In genomic region chr14:61346827-61347698, GRCm38 (mm10) we compare ENCODE assay signal across 9 mouse cellular contexts. TPM values are rescaled to one million over a fixed set of nuclear protein-coding genes. Genes with fewer than 3 reads are reported as not detected.
DNase-seq lines count a peak whose midpoint lies in the region; ATAC-seq and TF ChIP-seq lines count a peak whose summit lies in the region.
"Had no signal": no experiment of that assay in that cellular context is flagged by ENCODE, and none has a peak within 500 bp of the region (broad histone marks: within the 10 kb centered on the region; RNA-seq: fewer than 3 reads in every experiment).

No protein-coding gene starts in this region.

- no peaks in the 10 kb centered on the region for H3K9me3 ChIP-seq in forebrain, embryonic 13.5 days (replicated peaks)
- no peaks in the 10 kb centered on the region for H3K9me3 ChIP-seq in forebrain, embryonic 11.5 days (ENCODE audit: control insufficient read depth, low read length)
- no peaks in the 10 kb centered on the region for H3K9me3 ChIP-seq in lung, embryonic 14.5 days (ENCODE audit: low read depth, low read length)
- H3K9me3 ChIP-seq in forebrain, postnatal 0 days (ENCODE audit: low read length), result no peaks in the 10 kb centered on the region
- H3K9me3 ChIP-seq: liver, embryonic 13.5 days had no signal

- peak; percentile 96 for ATAC-seq in forebrain, embryonic 13.5 days
- no peak; the same call in 1 of the 2 replicates for ATAC-seq in forebrain, embryonic 11.5 days (replicated peaks; ENCODE audit: low FRiP score)
- ATAC-seq in lung, embryonic 14.5 days (ENCODE audit: insufficient read depth), result no peak
- peak; percentile 96 for ATAC-seq in forebrain, postnatal 0 days

- TF ChIP-seq CTCF in lung, embryonic 14.5 days (IDR thresholded peaks at IDR 0.05; ENCODE audit: low read depth), result peak; percentile 19; the same call in 1 of the 2 replicates
- peak; percentile 82 for TF ChIP-seq CTCF in forebrain, postnatal 0 days (IDR thresholded peaks at IDR 0.05; ENCODE audit: low read depth)

- no peaks in the 10 kb centered on the region for H3K27me3 ChIP-seq in forebrain, embryonic 13.5 days
- no peaks in the 10 kb centered on the region for H3K27me3 ChIP-seq in forebrain, embryonic 11.5 days (ENCODE audit: control insufficient read depth, insufficient read depth, low read length)
- no peaks in the 10 kb centered on the region for H3K27me3 ChIP-seq in lung, embryonic 14.5 days (ENCODE audit: insufficient read depth, low read length)
- no peaks in the 10 kb centered on the region for H3K27me3 ChIP-seq in forebrain, postnatal 0 days (ENCODE audit: insufficient read depth, low read length)
- H3K27me3 ChIP-seq: liver, embryonic 13.5 days had no signal

- H3K4me1 ChIP-seq in forebrain, embryonic 13.5 days, result peaks cover 10% of the 10 kb centered on the region; the same call in 1 of the 2 replicates
- H3K4me1 ChIP-seq in forebrain, embryonic 11.5 days (replicated peaks; ENCODE audit: control insufficient read depth, insufficient read depth, low read length), result no peaks in the 10 kb centered on the region
- no peaks in the 10 kb centered on the region for H3K4me1 ChIP-seq in lung, embryonic 14.5 days (ENCODE audit: insufficient read depth)
- H3K4me1 ChIP-seq in forebrain, postnatal 0 days (ENCODE audit: insufficient read depth), result no peaks in the 10 kb centered on the region

- WGBS in forebrain, embryonic 13.5 days, result 31% methylated on average over 10 of the region's 10 CpGs
- 63% methylated on average over 10 of the region's 10 CpGs for WGBS in forebrain, embryonic 11.5 days
- 81% methylated on average over 10 of the region's 10 CpGs for WGBS in lung, embryonic 14.5 days
- WGBS in forebrain, postnatal 0 days, result 26% methylated on average over 10 of the region's 10 CpGs

- no peak overlapping the region for H3K9ac ChIP-seq in forebrain, embryonic 13.5 days
- H3K9ac ChIP-seq in forebrain, embryonic 11.5 days (ENCODE audit: low read length), result no peak overlapping the region
- H3K9ac ChIP-seq in lung, embryonic 14.5 days, result no peak overlapping the region
- no peak overlapping the region; the same call in 1 of the 2 replicates for H3K9ac ChIP-seq in forebrain, postnatal 0 days
- H3K9ac ChIP-seq: liver, embryonic 13.5 days had no signal

- H3K27ac ChIP-seq in forebrain, embryonic 13.5 days, result peak overlapping the region; percentile 63
- H3K27ac ChIP-seq in forebrain, embryonic 11.5 days (ENCODE audit: low read depth, low read length), result no peak overlapping the region
- H3K27ac ChIP-seq in lung, embryonic 14.5 days (ENCODE audit: low read depth), result no peak overlapping the region
- peak overlapping the region; percentile 24 for H3K27ac ChIP-seq in forebrain, postnatal 0 days (ENCODE audit: low read depth, low read length)
- H3K27ac ChIP-seq: liver, embryonic 13.5 days had no signal

- no peaks in the 10 kb centered on the region for H3K36me3 ChIP-seq in forebrain, embryonic 13.5 days (ENCODE audit: poor library complexity, severe bottlenecking)
- H3K36me3 ChIP-seq in forebrain, embryonic 11.5 days (ENCODE audit: control insufficient read depth, insufficient read depth, low read length), result no peaks in the 10 kb centered on the region
- H3K36me3 ChIP-seq in lung, embryonic 14.5 days (ENCODE audit: insufficient read depth), result no peaks in the 10 kb centered on the region
- no peaks in the 10 kb centered on the region for H3K36me3 ChIP-seq in forebrain, postnatal 0 days (ENCODE audit: insufficient read depth)
- H3K36me3 ChIP-seq: liver, embryonic 13.5 days had no signal

- peak overlapping the region; percentile 11; the same call in 1 of the 2 replicates for H3K4me2 ChIP-seq in forebrain, embryonic 13.5 days
- no peak overlapping the region for H3K4me2 ChIP-seq in forebrain, embryonic 11.5 days (ENCODE audit: low read depth, low read length, severe bottlenecking)
- no peak overlapping the region for H3K4me2 ChIP-seq in lung, embryonic 14.5 days
- H3K4me2 ChIP-seq in forebrain, postnatal 0 days (ENCODE audit: low read depth), result 0 out of 2 replicates have a peak overlapping the region, but pooled peaks have one; percentile 11
- H3K4me2 ChIP-seq: liver, embryonic 13.5 days had no signal

- DNase-seq in forebrain, embryonic 11.5 days (ENCODE audit: low spot score), result no peak
- DNase-seq in lung, embryonic 14.5 days, result peak; percentile 26
- no peak for DNase-seq in lung, postnatal 25 days (ENCODE audit: low spot score)
- DNase-seq in forebrain, postnatal 0 days, result peak; percentile 81
- peak; percentile 46 for DNase-seq in right cerebral cortex, postnatal 14 days
- DNase-seq in adrenal gland, adult (ENCODE audit: inconsistent age in 2 of 2, low spot score in 1 of 2), result no peak
- DNase-seq in adrenal gland, postnatal 10 days, result no peak
- DNase-seq: liver, embryonic 13.5 days had no signal

- no peak overlapping the region for H3K4me3 ChIP-seq in forebrain, embryonic 13.5 days
- H3K4me3 ChIP-seq in forebrain, embryonic 11.5 days (ENCODE audit: low read depth, low read length), result no peak overlapping the region
- no peak overlapping the region for H3K4me3 ChIP-seq in lung, embryonic 14.5 days (ENCODE audit: low read depth, low read length)
- no peak overlapping the region for H3K4me3 ChIP-seq in forebrain, postnatal 0 days (ENCODE audit: low read depth, low read length)
- H3K4me3 ChIP-seq: liver, embryonic 13.5 days had no signal

RNA-seq across cellular contexts. Expression of gene Ebpl, which starts 13.2 kb away (rescaled TPM):
- 10.6 and 11.3 TPM in 2 replicates for polyA plus RNA-seq in forebrain, embryonic 13.5 days (2015; fragmentation: Nextera tagmentation; extraction: Ambion mirVana)
- 9.2 and 9.4 TPM in 2 replicates for polyA plus RNA-seq in forebrain, embryonic 11.5 days (2014; fragmentation: Nextera tagmentation; extraction: Ambion mirVana)
- polyA plus RNA-seq in lung, embryonic 14.5 days (2014; fragmentation: Nextera tagmentation; extraction: Ambion mirVana), result 8.8 and 9.4 TPM in 2 replicates
- total RNA-seq in forebrain, postnatal 0 days (2014; rRNA removed), result 2.7 and 3.4 TPM in 2 replicates
- 9.3 and 9.7 TPM in 2 replicates for polyA plus RNA-seq in forebrain, postnatal 0 days (2015; fragmentation: Nextera tagmentation; extraction: Ambion mirVana)
- total RNA-seq in adrenal gland, postnatal 10 days (2021), result 1 to 10 TPM; 6.6 to 7.1 TPM

RNA-seq across cellular contexts. Expression of gene Arl11, which starts 37.5 kb away (rescaled TPM):
- 0.31 and 0.59 TPM in 2 replicates for polyA plus RNA-seq in forebrain, embryonic 13.5 days (2015; fragmentation: Nextera tagmentation; extraction: Ambion mirVana)
- 0.29 TPM in 2 replicates for polyA plus RNA-seq in forebrain, embryonic 11.5 days (2014; fragmentation: Nextera tagmentation; extraction: Ambion mirVana)
- polyA plus RNA-seq in lung, embryonic 14.5 days (2014; fragmentation: Nextera tagmentation; extraction: Ambion mirVana), result 0.43 and 0.78 TPM in 2 replicates
- total RNA-seq in forebrain, postnatal 0 days (2014; rRNA removed), result 0.23 and 0.57 TPM in 2 replicates
- 0.54 and 0.62 TPM in 2 replicates for polyA plus RNA-seq in forebrain, postnatal 0 days (2015; fragmentation: Nextera tagmentation; extraction: Ambion mirVana)
- total RNA-seq in adrenal gland, postnatal 10 days (2021), result 1 to 10 TPM in 1 of 2 experiments, under 1 TPM in 1; 0.85 to 1.1 TPM

Comparison
In these comparisons a context has a peak if more than half of its experiments do, and no peak if none do; other contexts are left out.
1. ATAC-seq: peak in forebrain, embryonic 13.5 days (single experiment) and forebrain, postnatal 0 days (single experiment); none in forebrain, embryonic 11.5 days (single experiment) and lung, embryonic 14.5 days (single experiment).
2. H3K27ac ChIP-seq: peak in forebrain, embryonic 13.5 days (single experiment) and forebrain, postnatal 0 days (single experiment); none in forebrain, embryonic 11.5 days (single experiment) and lung, embryonic 14.5 days (single experiment).
3. H3K4me2 ChIP-seq: peak in forebrain, embryonic 13.5 days (single experiment) and forebrain, postnatal 0 days (single experiment); none in forebrain, embryonic 11.5 days (single experiment) and lung, embryonic 14.5 days (single experiment).
4. DNase-seq: peak in lung, embryonic 14.5 days (single experiment), forebrain, postnatal 0 days (single experiment) and right cerebral cortex, postnatal 14 days (single experiment); none in forebrain, embryonic 11.5 days (single experiment), lung, postnatal 25 days (single experiment), adrenal gland, adult (0 of 2) and adrenal gland, postnatal 10 days (single experiment).